Mouse (Mus musculus): ENCODE measurements around the gene Dapk3.

The Dapk3 gene

DNA sequence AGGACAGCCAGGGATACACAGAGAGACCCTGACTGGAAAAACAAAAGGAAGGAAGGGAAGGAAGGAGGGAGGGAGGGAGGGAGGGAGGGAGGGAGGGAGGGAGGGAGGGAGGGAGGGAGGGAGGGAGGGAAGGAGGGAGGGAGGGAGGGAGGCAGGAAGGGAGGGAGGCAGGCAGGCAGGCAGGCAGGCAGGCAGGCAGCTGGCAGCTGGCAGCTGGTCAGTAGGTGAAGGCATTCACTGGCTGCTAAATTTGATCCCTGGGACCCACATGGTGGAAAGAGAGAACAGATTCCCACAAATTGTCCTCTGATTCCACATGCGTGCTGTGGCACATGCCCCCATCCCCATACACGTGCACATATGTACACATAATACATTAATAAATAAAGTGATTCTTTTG, 55.8 kb downstream of the Dapk3 start:
- no peak for DNase-seq (ENCODE audit: low read depth, low spot score)

- DNase-seq (ENCODE audit: low read depth, low spot score): peak; percentile 21
Observed at GRCm38 (mm10) chr10:81240876-81241275, 58.1 kb downstream of the Dapk3 start.

- no peak for DNase-seq (ENCODE audit: low read depth, low spot score)
Observed at GRCm38 (mm10) chr10:81242021-81242420, 59.2 kb downstream of the Dapk3 start.
